Mouse (Mus musculus): ENCODE measurements at regions not wholly inside any gene's neighbourhood (a gene's known extent, or its start where the extent isn't known, plus 50 kb on each side); places are given as distances from the start of the nearest gene placed in this dataset.
A peak's percentile ranks its signal among the peaks of the same experiment; 100 is the strongest.

DNA sequence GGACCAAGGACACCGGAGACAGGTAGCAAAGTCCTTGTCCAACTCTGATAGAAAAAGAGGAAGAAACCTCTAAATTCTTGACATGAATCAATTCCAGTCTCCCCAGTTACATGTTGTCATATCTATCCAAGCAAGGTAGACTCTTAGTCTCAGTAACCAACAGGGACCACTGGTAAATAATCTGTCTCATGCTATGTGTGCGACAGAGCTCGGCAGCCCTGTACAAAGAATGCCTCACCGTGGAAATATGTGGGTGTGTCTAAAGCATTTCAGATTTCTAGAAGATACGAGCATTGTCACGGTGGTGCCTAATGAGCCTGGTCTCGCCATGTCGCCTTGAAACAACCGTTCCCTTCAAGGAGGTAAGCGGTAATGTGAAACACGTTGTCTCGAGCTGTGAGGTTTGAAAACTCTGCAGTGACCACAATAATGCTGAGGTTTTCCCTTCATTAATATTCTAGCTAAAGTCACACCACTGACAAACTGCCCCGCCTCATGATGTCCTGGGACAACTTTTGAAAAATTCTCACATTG is 2197.6 kb upstream of the Gm7489 start:
- no peaks in the 10 kb centered on the region for H3K36me3 ChIP-seq
- no peaks in the 10 kb centered on the region for H3K27me3 ChIP-seq
- H3K4me2 ChIP-seq (replicated peaks) = no peak overlapping the region
- no peak for ATAC-seq (ENCODE audit: low FRiP score, low read depth)
- H3K4me1 ChIP-seq = no peaks in the 10 kb centered on the region
- H3K9me3 ChIP-seq = no peaks in the 10 kb centered on the region
- no peak overlapping the region for H3K4me3 ChIP-seq
- 79% methylated on average over 13 of the region's 13 CpGs for WGBS
- no peak overlapping the region for H3K27ac ChIP-seq
- no peak overlapping the region for H3K9ac ChIP-seq

DNA sequence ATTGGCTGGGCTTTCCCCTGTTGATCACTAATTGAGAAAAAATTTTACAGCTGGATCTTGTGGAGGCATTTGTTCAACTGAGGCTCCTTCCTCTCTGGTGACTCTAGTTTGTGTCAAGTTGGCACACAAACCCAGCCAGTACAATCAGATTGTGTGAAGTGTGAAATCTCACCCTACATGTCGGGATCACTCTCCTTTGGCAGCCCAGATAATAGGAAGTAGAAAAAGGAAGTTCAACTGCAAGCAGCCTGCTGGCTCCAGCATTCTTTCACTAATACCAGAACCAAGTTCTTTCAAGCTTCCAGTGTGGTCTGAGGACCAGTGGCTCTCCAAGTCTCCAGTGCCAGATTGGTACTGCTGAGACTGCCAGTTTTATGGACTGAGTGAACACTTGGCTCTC is 2195.2 kb upstream of the Gm7489 start:
- Histone ChIP-seq H3K4me1 (0 out of 2 replicates have a peak, but pooled peaks cover 4% of the 10 kb centered on the region), H3K4me2 (replicated peaks) (no peak overlapping the region), H3K27ac (no peak overlapping the region), H3K9me3 (no peaks in the 10 kb centered on the region), H3K36me3 (no peaks in the 10 kb centered on the region), H3K4me3 (no peak overlapping the region), H3K9ac (no peak overlapping the region), H3K27me3 (no peaks in the 10 kb centered on the region)
- ATAC-seq (ENCODE audit: low FRiP score, low read depth) = no peak
- 76% methylated on average over 1 of the region's 1 CpGs for WGBS

GRCm38 (mm10) chr15:51692671-51693070 is 2192.0 kb upstream of the Gm7489 start:
- Histone ChIP-seq H3K27ac (no peak overlapping the region), H3K36me3 (no peaks in the 10 kb centered on the region), H3K4me1 (peaks cover 10% of the 10 kb centered on the region), H3K9ac (no peak overlapping the region), H3K27me3 (no peaks in the 10 kb centered on the region), H3K4me3 (no peak overlapping the region), H3K9me3 (no peaks in the 10 kb centered on the region), H3K4me2 (replicated peaks) (no peak overlapping the region)
- ATAC-seq (ENCODE audit: low FRiP score, low read depth) = no peak
- 83% methylated on average over 4 of the region's 4 CpGs for WGBS

GRCm38 (mm10) chr15:51696344-51697016 is 2188.2 kb upstream of the Gm7489 start:
- peak; percentile 78; the same call in 1 of the 2 replicates for ATAC-seq (ENCODE audit: low FRiP score, low read depth)
- no peak overlapping the region for H3K27ac ChIP-seq

DNA sequence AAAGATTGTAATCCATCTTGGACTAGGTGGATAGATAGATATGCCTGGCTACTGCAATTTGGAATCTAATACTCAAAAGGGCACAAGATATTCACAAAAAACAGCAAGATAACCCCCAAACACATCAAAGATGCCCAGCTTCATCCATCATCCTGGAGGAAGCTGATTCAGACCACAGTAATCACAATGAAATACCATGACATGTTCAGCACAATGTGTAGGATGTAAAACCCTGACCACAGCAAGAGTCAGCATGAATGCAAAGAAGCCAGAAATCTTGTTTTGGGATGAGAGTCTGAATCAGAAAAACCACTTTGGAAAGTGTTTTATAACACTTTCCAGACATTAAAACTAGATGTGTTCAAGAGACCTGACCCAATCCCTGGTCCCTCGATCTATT is 2180.5 kb upstream of the Gm7489 start:
- ATAC-seq (ENCODE audit: low FRiP score, low read depth) = no peak
- 93% methylated on average over 1 of the region's 1 CpGs for WGBS
- H3K36me3 ChIP-seq = no peaks in the 10 kb centered on the region
- H3K4me2 ChIP-seq (replicated peaks) = no peak overlapping the region
- no peak overlapping the region for H3K4me3 ChIP-seq
- H3K27ac ChIP-seq = no peak overlapping the region
- H3K9ac ChIP-seq = no peak overlapping the region
- no peaks in the 10 kb centered on the region for H3K9me3 ChIP-seq
- 0 out of 2 replicates have a peak, but pooled peaks cover 6% of the 10 kb centered on the region for H3K4me1 ChIP-seq
- no peaks in the 10 kb centered on the region for H3K27me3 ChIP-seq

More at GRCm38 (mm10) chr15:51696344-51697016, 2188.2 kb upstream of the Gm7489 start:
- Histone ChIP-seq H3K4me2 (replicated peaks) (no peak overlapping the region), H3K27me3 (no peaks in the 10 kb centered on the region), H3K36me3 (no peaks in the 10 kb centered on the region), H3K4me1 (peaks cover 10% of the 10 kb centered on the region), H3K9me3 (no peaks in the 10 kb centered on the region), H3K9ac (no peak overlapping the region), H3K4me3 (no peak overlapping the region)
- WGBS = 57% methylated on average over 11 of the region's 11 CpGs

DNA sequence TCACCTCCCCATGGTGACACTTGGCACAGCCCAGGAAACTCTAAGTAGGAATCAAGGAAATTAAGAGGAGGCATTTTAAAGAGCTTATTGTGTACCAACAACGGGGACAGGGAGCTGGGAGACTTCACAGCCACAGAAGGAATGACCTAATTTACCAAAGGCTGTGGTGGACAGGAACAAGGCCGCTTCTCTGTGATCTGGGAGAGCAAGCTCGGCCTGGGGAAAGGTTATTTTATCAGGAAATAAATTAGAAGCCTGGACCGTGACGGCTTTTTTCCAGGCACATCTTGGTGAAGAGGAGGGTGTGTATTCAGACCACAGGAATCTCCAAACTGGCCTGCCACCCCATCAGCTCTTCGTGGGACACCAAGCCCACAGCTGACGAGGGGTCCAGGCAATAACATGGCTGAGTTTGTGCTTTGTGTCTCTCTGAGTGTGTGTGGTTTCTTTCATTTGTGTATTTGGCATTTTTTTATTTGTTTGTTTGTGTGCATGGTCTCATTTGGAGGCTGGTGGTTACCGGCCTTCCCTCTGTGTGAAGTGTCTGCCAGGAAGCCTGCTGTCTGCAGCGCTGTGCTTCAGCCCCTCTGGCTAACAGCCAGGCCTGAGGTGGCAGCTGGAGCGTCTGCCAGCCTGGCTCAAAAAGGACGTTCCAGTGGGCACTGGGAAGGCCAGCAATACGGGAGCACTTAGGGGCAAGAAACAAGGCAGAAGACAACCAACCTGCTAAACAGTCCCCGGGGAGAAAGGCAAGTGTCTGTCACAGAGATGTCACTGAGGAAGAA is 2174.6 kb upstream of the Gm7489 start:
- no peaks in the 10 kb centered on the region for H3K9me3 ChIP-seq
- H3K4me3 ChIP-seq = no peak overlapping the region
- H3K27ac ChIP-seq = no peak overlapping the region
- H3K27me3 ChIP-seq = no peaks in the 10 kb centered on the region
- no peak overlapping the region for H3K4me2 ChIP-seq (replicated peaks)
- no peak overlapping the region for H3K9ac ChIP-seq
- ATAC-seq (ENCODE audit: low FRiP score, low read depth) = 0 out of 2 replicates have a peak, but pooled peaks have one; percentile 28
- WGBS = 30% methylated on average over 13 of the region's 13 CpGs
- no peaks in the 10 kb centered on the region for H3K36me3 ChIP-seq
- peaks cover 21% of the 10 kb centered on the region for H3K4me1 ChIP-seq

- Histone ChIP-seq H3K9me3 (no peaks in the 10 kb centered on the region), H3K4me2 (replicated peaks) (peak overlapping the region; percentile 37), H3K4me3 (no peak overlapping the region), H3K27ac (peak overlapping the region; percentile 85), H3K4me1 (peaks cover 25% of the 10 kb centered on the region), H3K36me3 (no peaks in the 10 kb centered on the region), H3K27me3 (no peaks in the 10 kb centered on the region), H3K9ac (peak overlapping the region; percentile 15; the same call in 1 of the 2 replicates)
- WGBS = 8% methylated on average over 9 of the region's 9 CpGs
- ATAC-seq (ENCODE audit: low FRiP score, low read depth) = peak; percentile 82
Observed at GRCm38 (mm10) chr15:51720873-51721308, 2163.8 kb upstream of the Gm7489 start.

GRCm38 (mm10) chr15:51721363-51721762 is 2163.3 kb upstream of the Gm7489 start:
- Histone ChIP-seq H3K9ac (no peak overlapping the region), H3K27ac (0 out of 2 replicates have a peak overlapping the region, but pooled peaks have one; percentile 85), H3K4me3 (no peak overlapping the region), H3K36me3 (no peaks in the 10 kb centered on the region), H3K4me2 (replicated peaks) (no peak overlapping the region), H3K9me3 (no peaks in the 10 kb centered on the region), H3K27me3 (no peaks in the 10 kb centered on the region), H3K4me1 (peaks cover 26% of the 10 kb centered on the region)
- ATAC-seq (ENCODE audit: low FRiP score, low read depth) = peak; percentile 71
- 22% methylated on average over 5 of the region's 5 CpGs for WGBS

DNA sequence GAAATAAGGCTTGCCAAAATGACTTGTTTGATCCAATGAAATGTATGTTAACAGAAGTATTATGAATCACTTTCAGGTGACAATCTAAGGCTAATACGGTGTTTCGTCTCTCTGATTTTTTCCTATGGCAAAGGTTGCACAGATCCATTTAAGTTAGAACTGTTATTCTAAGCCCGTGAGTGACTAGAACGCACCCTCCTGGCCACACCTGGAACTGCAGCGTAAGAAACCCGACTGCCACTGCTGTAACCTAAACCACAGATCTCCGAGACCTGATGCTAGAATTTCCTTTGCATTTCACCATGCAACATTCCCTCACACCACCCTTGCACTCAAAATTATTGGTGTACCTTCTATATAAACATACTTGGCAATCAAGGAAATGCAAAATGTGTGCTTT is 2160.6 kb upstream of the Gm7489 start:
- Histone ChIP-seq H3K4me1 (peaks cover 22% of the 10 kb centered on the region), H3K4me2 (replicated peaks) (no peak overlapping the region), H3K36me3 (no peaks in the 10 kb centered on the region), H3K9ac (no peak overlapping the region), H3K27me3 (no peaks in the 10 kb centered on the region), H3K4me3 (no peak overlapping the region), H3K9me3 (no peaks in the 10 kb centered on the region), H3K27ac (no peak overlapping the region)
- ATAC-seq (ENCODE audit: low FRiP score, low read depth) = no peak
- WGBS = 73% methylated on average over 7 of the region's 7 CpGs

DNA sequence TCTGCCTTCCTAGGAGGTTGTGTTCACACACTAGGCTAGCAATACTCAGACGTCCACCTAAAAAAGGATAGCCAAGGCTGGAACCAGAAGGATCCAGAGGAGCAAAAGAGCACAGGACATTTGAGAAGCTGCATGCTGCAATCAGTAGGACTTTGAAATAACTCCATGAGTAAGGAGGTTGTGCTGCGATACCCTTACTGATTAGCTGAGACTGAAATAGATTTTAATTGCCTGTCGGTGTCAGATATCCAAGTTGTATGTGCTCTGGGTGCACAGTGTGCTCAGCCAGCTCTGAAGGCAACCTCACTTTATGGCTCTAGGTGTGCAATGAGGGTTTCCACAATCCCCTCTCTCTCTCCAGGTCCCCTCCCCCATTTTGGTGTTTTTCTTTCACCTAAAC is 2159.2 kb upstream of the Gm7489 start:
- Histone ChIP-seq H3K27me3 (no peaks in the 10 kb centered on the region), H3K27ac (peak overlapping the region; percentile 28; the same call in 1 of the 2 replicates), H3K4me3 (no peak overlapping the region), H3K4me2 (replicated peaks) (no peak overlapping the region), H3K9ac (no peak overlapping the region), H3K4me1 (peaks cover 16% of the 10 kb centered on the region), H3K36me3 (no peaks in the 10 kb centered on the region), H3K9me3 (no peaks in the 10 kb centered on the region)
- no peak for ATAC-seq (ENCODE audit: low FRiP score, low read depth)
- 37% methylated on average over 3 of the region's 3 CpGs for WGBS

DNA sequence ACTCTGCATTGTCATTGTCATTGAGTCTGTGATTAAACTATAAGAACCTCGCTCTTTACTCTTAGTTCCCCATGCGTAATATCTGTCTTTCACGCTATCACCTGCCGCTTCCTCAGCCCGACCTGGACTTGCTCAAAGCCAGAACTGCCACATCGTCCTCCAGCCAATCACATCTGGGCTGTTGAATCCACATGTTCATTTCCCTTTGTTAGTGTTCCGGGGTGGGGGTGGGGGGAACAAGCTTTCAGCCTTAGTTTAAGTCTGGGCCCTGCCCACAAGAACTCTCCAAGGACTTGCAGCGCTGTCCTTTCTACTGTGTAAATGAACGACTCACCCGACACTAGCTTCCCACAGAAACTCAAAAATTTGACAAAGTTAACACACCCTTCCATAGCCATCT is 2154.6 kb upstream of the Gm7489 start:
- H3K4me1 ChIP-seq = peaks cover 14% of the 10 kb centered on the region
- H3K4me2 ChIP-seq (replicated peaks) = no peak overlapping the region
- ATAC-seq (ENCODE audit: low FRiP score, low read depth) = no peak

GRCm38 (mm10) chr15:51730805-51731412 is 2153.8 kb upstream of the Gm7489 start:
- Histone ChIP-seq H3K27ac (peak overlapping the region; percentile 33; the same call in 1 of the 2 replicates), H3K27me3 (no peaks in the 10 kb centered on the region)

More for the DNA sequence above, 2154.6 kb upstream of the Gm7489 start:
- Histone ChIP-seq H3K36me3 (no peaks in the 10 kb centered on the region), H3K27me3 (no peaks in the 10 kb centered on the region), H3K27ac (no peak overlapping the region), H3K4me3 (no peak overlapping the region), H3K9ac (no peak overlapping the region), H3K9me3 (no peaks in the 10 kb centered on the region)
- 87% methylated on average over 10 of the region's 10 CpGs for WGBS

More at GRCm38 (mm10) chr15:51730805-51731412, 2153.8 kb upstream of the Gm7489 start:
- ATAC-seq (ENCODE audit: low FRiP score, low read depth) = no peak
- no peak overlapping the region for H3K9ac ChIP-seq
- H3K4me1 ChIP-seq = peaks cover 8% of the 10 kb centered on the region
- H3K4me3 ChIP-seq = no peak overlapping the region
- 62% methylated on average over 12 of the region's 12 CpGs for WGBS
- no peak overlapping the region for H3K4me2 ChIP-seq (replicated peaks)
- H3K9me3 ChIP-seq = no peaks in the 10 kb centered on the region
- H3K36me3 ChIP-seq = no peaks in the 10 kb centered on the region

All from limb, embryonic 13.5 days (tissue).